Mouse (Mus musculus) midbrain, postnatal 0 days (tissue): Measurements from ENCODE around the gene Rap1gds1. TPM values are rescaled to one million over a fixed set of nuclear protein-coding genes. Genes with fewer than 3 reads are reported as not detected.
A peak's percentile ranks its signal among the peaks of the same experiment; 100 is the strongest.

Experiments used
- ATAC-seq: fragments of 200-750 bp; cut with Nextera tagmentation; 2 replicates; pipeline ENCODE4 v1.8.0; 2017; ENCODE audit warnings: moderate number of reproducible peaks, mild to moderate bottlenecking, moderate TSS enrichment, moderate library complexity; ENCODE audit not compliant: low FRiP score
- DNase-seq: peaks from one replicate; pipeline ENCODE4 v3.0.0-alpha.2; 2015; ENCODE audit warnings: low spot score
- H3K27ac ChIP-seq: fragments of 300-500 bp; sonication (generic); 2 replicates; pipeline ENCODE4 v1.5.1; 2014; ENCODE audit warnings: low read depth, mild to moderate bottlenecking, low read length, mixed read lengths
- H3K27me3 ChIP-seq: fragments of 300-500 bp; sonication (generic); 2 replicates; pipeline ENCODE4 v1.6.1; 2014; ENCODE audit warnings: low read length, control low read depth, mixed read lengths; ENCODE audit not compliant: insufficient read depth
- H3K36me3 ChIP-seq: fragments of 300-500 bp; sonication (generic); 2 replicates; pipeline ENCODE4 v1.6.1; 2014; ENCODE audit warnings: low read length, control low read depth, mixed read lengths; ENCODE audit not compliant: insufficient read depth
- H3K4me1 ChIP-seq: fragments of 300-500 bp; sonication (generic); 2 replicates; pipeline ENCODE4 v1.6.1; 2014; ENCODE audit warnings: mild to moderate bottlenecking, control low read depth, antibody characterized with exemption, low read length, mixed read lengths; ENCODE audit not compliant: insufficient read depth
- H3K4me2 ChIP-seq: fragments of 300-500 bp; sonication (generic); 2 replicates; pipeline ENCODE4 v1.6.1; 2014; ENCODE audit warnings: low read depth, mild to moderate bottlenecking, low read length, mixed read lengths; ENCODE audit not compliant: poor library complexity, severe bottlenecking
- H3K4me3 ChIP-seq: fragments of 300-500 bp; sonication (generic); 2 replicates; pipeline ENCODE4 v1.5.1; 2014; ENCODE audit warnings: low read depth, mild to moderate bottlenecking, low read length, moderate library complexity
- H3K9ac ChIP-seq: fragments of 300-500 bp; sonication (generic); replicated peaks from 2 replicates; pipeline ENCODE4 v1.6.1; 2014; ENCODE audit warnings: mild to moderate bottlenecking, low read length, moderate library complexity, mixed read lengths; ENCODE audit not compliant: poor library complexity, severe bottlenecking
- H3K9me3 ChIP-seq: fragments of 300-500 bp; sonication (generic); 2 replicates; pipeline ENCODE4 v1.6.1; 2016; ENCODE audit warnings: low read length, control low read depth
- CTCF ChIP-seq: IDR thresholded peaks from 2 replicates; pipeline ENCODE4 v1.5.1; 2016; ENCODE audit warnings: antibody characterized with exemption, mild to moderate bottlenecking
- WGBS: fragments of 180-500 bp; shearing (Covaris S2); extraction: QIAGEN DNeasy Blood & Tissue Kit; methylation state at CpG from one replicate; pipeline ENCODE4 v1.1.7; 2014; 5-methylcytosine and 5-hydroxymethylcytosine counted together
- polyA plus RNA-seq: library from polyadenylated mRNA; unstranded; fragments of >200 nt; fragmentation: Nextera tagmentation; extraction: Ambion mirVana; gene quantifications from 2 replicates; pipeline ENCODE4 v1.2.1, GENCODE M21; 2015
- total RNA-seq: library from RNA; depleted of rRNA; stranded (reverse); fragments of >200 nt; gene quantifications from 2 replicates; pipeline ENCODE4 v1.2.3, GENCODE M21; 2014

Rap1gds1 gene
- total and polyA plus RNA-seq, 2 experiments from 2014 or later: 76.6 to 110 TPM

DNA sequence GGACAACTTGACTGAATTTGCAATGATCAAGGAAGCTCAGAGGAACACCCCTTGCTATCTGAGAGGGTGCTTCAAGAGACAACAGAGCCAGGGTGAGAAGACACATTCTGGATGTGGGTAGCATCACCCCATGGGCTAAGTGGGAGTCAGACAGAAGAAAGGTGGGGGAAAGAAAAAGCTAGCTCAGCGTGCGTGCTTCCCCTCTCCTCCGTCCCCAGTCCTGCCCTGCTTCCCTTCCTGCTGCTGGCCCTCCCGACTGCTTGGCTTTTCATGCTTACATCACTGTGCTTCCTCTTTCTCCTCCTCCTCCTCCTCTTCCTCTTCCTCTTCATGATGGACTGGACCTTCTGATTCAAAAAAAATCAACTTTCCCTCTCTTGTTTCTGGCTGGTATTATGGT, 33.1 kb downstream of the Rap1gds1 start:
- Histone ChIP-seq H3K27ac (no peak overlapping the region), H3K4me3 (no peak overlapping the region), H3K9me3 (no peaks in the 10 kb centered on the region), H3K4me2 (no peak overlapping the region), H3K27me3 (no peaks in the 10 kb centered on the region), H3K36me3 (0 out of 2 replicates have a peak, but pooled peaks cover 3% of the 10 kb centered on the region), H3K9ac (no peak overlapping the region), H3K4me1 (no peaks in the 10 kb centered on the region)
- ATAC-seq: no peak
- TF ChIP-seq CTCF: no peak
- DNase-seq: no peak
- 95% methylated on average over 4 of the region's 4 CpGs for WGBS

DNA sequence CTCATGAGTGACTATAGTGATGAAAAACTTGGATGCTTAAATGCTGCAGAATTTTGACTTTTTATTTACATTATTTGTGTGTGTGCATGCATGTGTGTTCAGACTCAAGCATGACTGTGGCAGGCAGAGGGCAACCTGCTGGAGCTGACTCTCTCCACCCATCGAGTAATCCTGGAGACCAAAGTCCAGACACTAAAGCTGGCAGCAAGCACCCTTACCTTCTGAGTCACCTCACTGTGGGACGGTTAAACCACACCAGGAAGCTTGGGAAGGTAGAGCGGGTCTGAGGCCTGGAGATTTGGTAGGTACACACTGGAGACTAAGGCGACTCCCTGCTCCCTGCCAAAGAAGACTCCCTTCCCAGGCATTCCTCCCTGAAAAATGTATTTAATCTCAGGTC, 38.0 kb downstream of the Rap1gds1 start:
- DNase-seq (no peak), ATAC-seq (no peak)
- no peaks in the 10 kb centered on the region for H3K9me3 ChIP-seq
- no peak overlapping the region for H3K4me2 ChIP-seq
- no peak overlapping the region for H3K4me3 ChIP-seq
- H3K9ac ChIP-seq: no peak overlapping the region
- no peaks in the 10 kb centered on the region for H3K27me3 ChIP-seq
- H3K4me1 ChIP-seq: no peaks in the 10 kb centered on the region
- no peak overlapping the region for H3K27ac ChIP-seq
- TF ChIP-seq CTCF: no peak
- peaks cover 5% of the 10 kb centered on the region; the same call in 1 of the 2 replicates for H3K36me3 ChIP-seq
- 96% methylated on average over 4 of the region's 4 CpGs for WGBS

DNA sequence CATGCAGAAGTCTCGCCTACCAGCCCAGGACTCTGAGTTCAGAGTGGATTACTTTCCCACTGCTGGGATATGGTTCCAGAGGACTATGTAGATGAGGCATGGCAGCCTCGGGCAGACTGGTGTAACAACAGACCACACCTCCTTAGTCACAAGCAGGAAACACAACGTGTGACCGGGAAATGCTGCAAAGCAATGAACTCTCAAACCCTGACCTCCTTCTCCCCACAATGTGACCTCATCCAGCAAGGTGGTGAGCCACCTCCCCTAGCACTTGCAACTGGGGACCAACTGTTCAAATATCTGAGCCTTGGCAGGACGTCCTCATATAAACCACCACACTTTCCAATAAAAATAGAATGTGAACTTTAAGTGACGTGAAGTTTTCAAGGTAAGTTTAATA, 41.8 kb downstream of the Rap1gds1 start:
- Histone ChIP-seq H3K27ac (no peak overlapping the region), H3K9ac (no peak overlapping the region), H3K4me1 (no peaks in the 10 kb centered on the region), H3K4me3 (no peak overlapping the region), H3K36me3 (peaks cover 3% of the 10 kb centered on the region; the same call in 1 of the 2 replicates), H3K27me3 (no peaks in the 10 kb centered on the region), H3K4me2 (no peak overlapping the region), H3K9me3 (no peaks in the 10 kb centered on the region)
- TF ChIP-seq CTCF: no peak
- WGBS: 91% methylated on average over 6 of the region's 6 CpGs
- DNase-seq (no peak), ATAC-seq (no peak)

DNA sequence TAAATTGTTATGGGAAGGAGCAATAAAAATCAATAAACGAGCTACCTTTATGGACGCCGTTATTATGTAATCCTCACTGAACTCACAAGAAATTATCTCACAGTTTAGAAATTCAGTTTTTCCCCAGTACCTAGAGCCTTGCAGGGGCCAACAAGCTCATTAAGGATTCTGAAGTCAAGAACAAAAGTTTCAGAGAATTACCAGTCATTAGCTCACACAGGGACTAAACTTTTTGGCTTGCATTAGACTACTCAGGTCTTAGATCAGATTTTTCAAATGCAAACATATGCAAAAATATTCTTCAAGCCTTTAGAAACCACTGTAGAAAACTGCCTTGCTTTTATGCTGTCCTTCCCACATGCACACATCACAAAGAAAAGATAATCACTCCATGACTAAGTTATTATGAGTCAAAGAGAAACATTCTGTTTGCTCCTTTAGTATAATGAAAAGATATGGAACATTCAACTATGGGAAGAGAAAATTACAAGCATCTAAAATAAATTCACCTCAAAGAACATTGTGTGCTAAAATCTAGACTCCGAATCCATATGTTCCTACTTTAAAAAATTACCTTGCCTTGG, 44.3 kb downstream of the Rap1gds1 start:
- no peaks in the 10 kb centered on the region for H3K27me3 ChIP-seq
- H3K4me1 ChIP-seq: no peaks in the 10 kb centered on the region
- no peak for TF ChIP-seq CTCF
- no peak overlapping the region for H3K27ac ChIP-seq
- no peak for ATAC-seq
- H3K4me3 ChIP-seq: no peak overlapping the region
- H3K9ac ChIP-seq: no peak overlapping the region
- H3K4me2 ChIP-seq: no peak overlapping the region
- 71% methylated on average over 4 of the region's 4 CpGs for WGBS
- no peaks in the 10 kb centered on the region for H3K9me3 ChIP-seq
- peaks cover 3% of the 10 kb centered on the region; the same call in 1 of the 2 replicates for H3K36me3 ChIP-seq
- no peak for DNase-seq

DNA sequence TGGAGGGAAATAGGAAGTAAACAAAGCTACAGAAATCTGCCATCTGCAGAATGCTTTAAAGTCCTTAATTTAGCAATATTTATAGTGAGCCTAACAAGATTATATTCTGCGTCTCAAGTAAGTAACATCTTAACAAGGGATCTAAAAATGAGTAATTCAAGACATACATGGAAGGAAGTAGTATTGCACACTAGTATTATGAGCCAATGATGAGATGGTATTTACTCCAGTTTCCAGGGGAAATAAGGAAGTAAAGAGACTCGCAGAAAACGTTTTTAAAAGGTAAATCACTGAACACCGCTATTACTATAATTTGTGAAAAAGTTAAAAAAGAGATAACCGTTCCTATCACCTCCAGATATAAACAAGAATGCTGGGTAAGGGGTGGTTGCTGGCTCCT, 49.9 kb downstream of the Rap1gds1 start:
- H3K36me3 ChIP-seq: no peaks in the 10 kb centered on the region
- no peak for TF ChIP-seq CTCF

DNA sequence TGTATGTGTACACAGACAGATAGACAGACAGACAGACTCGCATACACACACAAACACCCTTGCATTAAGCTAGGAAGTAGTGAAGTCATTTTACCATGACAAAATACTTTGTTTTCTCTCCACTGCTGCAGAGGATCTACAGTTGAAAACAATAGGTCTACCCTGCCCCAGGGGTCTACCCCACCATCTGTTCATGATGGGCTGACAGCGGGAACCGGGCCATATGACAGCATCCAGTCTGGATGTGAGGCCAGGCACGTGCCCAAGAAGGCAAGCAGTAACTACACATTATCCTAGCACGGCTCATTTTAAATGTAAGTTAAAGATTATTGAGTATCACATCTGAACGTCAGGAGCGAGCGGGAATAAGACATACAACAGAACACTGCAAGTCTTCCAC, 51.4 kb downstream of the Rap1gds1 start:
- H3K4me2 ChIP-seq: no peak overlapping the region
- no peak overlapping the region for H3K4me3 ChIP-seq
- no peaks in the 10 kb centered on the region for H3K4me1 ChIP-seq
- ATAC-seq (peak; percentile 58), DNase-seq (peak; percentile 75)
- no peak overlapping the region for H3K9ac ChIP-seq
- no peaks in the 10 kb centered on the region for H3K27me3 ChIP-seq
- no peak overlapping the region for H3K27ac ChIP-seq
- TF ChIP-seq CTCF: no peak
- no peaks in the 10 kb centered on the region for H3K9me3 ChIP-seq
- no peaks in the 10 kb centered on the region for H3K36me3 ChIP-seq
- WGBS: 36% methylated on average over 8 of the region's 8 CpGs

More for the DNA sequence above, 49.9 kb downstream of the Rap1gds1 start:
- no peak overlapping the region for H3K27ac ChIP-seq
- H3K27me3 ChIP-seq: no peaks in the 10 kb centered on the region
- H3K4me3 ChIP-seq: no peak overlapping the region
- ATAC-seq (no peak), DNase-seq (no peak)
- no peaks in the 10 kb centered on the region for H3K9me3 ChIP-seq
- no peak overlapping the region for H3K4me2 ChIP-seq
- no peaks in the 10 kb centered on the region for H3K4me1 ChIP-seq
- no peak overlapping the region for H3K9ac ChIP-seq
- WGBS: 80% methylated on average over 5 of the region's 5 CpGs
